Mouse (Mus musculus): ENCODE measurements at regions not wholly inside any gene's neighbourhood (a gene's known extent, or its start where the extent isn't known, plus 50 kb on each side); places are given as distances from the start of the nearest gene placed in this dataset.
A peak's percentile ranks its signal among the peaks of the same experiment; 100 is the strongest.
"Not testable (repeated sequence)": the region's sequence is repeated elsewhere in the genome, so short reads cannot be mapped to it uniquely, and the experiment has no call there.

DNA sequence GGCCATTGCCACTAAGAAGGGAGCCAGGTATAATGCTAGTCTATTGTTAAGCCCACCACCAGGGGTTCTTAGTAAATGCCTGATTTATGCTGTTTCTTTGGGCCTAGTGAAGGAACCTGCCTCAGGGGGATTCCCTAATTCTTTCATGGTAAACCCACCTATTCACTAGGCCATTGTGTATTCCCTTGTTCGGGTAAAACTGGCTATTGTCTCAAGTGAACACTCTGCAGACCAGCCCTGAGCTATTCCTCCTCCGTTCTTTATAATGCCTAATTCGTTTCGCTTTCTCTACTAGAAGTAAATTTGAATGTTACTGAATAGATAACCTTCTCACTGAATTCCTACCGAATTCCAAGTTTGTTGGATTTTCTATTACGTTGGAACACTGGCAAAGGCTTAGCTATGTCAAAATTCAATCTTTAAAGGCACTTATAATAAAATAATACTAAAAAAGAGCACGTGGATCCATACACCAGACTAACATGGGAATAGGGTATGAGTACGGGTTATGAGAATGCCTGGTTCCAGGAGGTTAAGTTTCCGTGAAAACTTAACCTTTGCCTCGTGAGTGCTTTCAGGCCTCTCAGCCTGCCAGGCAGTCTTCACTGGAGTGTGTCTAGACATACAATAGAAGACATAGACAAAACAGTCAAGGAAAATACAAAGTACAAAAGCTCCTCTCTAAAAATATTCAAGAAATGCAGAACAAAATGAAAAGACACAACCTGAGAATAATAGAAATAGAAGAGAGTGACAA, 536.8 kb upstream of the Cntn5 start:
- DNase-seq = not testable (repeated sequence)

DNA sequence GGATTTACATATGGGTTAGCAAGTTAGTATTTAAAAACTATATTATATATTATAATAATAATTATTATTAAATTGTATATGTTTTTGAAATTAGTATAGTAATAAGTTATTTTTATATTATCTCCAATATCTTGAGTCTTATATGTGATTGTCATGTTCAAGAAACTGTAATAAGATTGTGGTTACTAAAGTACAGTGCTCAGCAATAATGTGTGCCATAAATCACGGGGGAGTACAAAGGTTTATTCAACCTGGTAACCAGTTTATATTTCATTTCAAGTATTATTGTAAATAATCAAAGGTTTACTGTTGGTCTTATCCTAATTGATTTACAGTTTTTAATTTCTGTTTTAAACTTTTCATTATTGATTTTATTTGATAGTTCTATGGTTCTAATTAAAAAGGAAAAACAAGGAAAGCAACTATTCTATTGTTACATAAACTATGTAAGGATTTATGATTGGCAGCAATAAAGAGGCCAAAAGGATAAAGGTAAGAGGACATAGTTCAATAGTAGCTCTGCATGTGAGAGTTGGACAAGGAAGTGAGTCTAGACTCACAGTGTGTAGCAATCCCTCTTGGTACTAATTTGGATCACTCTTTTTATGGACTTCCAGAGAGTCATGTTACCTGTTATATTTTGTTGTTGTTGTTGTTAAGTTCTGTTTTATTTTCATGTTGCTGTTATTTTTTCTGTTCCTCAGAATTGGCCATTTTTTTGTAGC, 532.0 kb upstream of the Cntn5 start:
- DNase-seq = no peak

- DNase-seq = no peak
Observed at GRCm38 (mm10) chr9:11436014-11436413, 531.4 kb upstream of the Cntn5 start.

- peak; percentile 12 for DNase-seq
Observed at GRCm38 (mm10) chr9:11435019-11435418, 530.4 kb upstream of the Cntn5 start.

- no peak for DNase-seq
Observed at GRCm38 (mm10) chr9:11426473-11426872, 521.9 kb upstream of the Cntn5 start.

DNA sequence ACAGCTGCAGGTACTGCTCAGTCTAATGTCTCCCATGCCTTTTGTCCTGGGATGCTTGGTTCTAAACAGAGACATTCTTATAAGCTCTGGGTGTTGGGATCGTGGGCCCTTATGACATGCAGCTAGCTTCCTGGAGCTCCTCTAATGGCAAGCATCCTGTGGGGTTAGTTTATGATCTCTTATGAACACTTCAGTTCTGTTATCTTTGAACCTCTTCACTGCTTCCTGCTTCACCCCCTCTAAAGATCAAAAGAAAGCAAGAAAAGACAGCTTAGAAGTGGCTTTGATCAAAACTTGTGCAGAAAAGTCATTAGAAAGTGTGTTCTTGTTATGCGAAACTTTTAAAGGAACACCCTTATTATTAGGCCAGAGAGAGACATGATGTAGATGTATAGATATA, 492.3 kb upstream of the Cntn5 start:
- DNase-seq = no peak

GRCm38 (mm10) chr9:11381648-11382075, 477.1 kb upstream of the Cntn5 start:
- DNase-seq = no peak

DNA sequence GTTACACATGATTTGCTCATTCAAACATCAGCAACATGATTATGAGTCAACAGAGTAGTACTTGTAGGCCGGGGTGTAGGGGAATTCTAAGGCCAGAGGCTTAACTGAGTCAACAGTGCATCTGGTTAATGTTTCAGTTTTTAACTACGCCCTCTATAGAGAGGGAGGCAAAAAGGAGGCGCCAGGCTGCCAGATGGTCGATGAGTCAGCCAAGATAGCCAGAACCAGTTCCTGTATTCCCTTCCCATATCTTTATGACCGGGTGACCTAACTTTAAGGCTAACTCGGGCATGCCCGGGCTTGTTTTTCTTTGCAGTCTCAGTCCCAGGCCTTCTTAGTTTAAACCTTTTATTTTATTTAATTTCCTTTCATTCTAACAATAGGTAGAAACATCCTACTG, 476.0 kb upstream of the Cntn5 start:
- no peak for DNase-seq

DNA sequence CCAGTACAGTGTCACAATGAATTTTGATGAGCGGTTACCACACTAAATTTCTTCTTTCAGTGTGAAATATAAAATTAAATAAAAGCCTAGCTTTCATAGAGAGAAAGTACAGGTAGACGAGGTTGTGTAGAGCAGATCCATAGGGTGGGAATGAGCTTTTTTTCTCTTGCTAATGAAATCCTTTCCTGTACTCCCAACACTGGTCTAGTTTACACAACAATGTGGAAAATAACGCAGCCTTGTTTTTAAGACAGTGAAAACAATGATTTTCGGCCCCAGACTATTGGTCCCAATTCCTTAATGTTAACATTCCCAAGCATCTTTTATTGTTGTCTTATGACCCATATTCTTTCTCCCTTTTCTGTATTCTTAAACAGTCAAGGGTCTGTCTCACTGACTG, 473.5 kb upstream of the Cntn5 start:
- DNase-seq = no peak

DNA sequence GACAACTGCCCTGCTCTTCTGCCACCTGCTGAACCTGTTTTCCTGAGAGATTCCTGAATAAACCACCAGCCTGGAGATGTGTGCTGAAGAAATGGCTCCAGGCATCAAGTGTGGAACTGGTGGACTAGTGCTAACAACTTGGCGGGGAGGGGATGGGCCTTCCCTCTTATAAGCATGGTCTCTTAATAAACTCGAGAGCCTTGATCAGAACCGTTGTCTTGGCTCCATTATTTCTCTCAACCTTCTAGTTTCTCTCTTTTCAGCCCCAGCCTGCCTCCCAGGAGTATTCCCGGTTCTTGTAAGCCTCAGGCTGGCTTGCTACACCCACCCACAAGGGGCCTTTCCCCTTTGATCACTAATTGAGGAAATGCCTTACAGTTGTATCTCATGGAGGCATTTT, 473.0 kb upstream of the Cntn5 start:
- DNase-seq = no peak

DNA sequence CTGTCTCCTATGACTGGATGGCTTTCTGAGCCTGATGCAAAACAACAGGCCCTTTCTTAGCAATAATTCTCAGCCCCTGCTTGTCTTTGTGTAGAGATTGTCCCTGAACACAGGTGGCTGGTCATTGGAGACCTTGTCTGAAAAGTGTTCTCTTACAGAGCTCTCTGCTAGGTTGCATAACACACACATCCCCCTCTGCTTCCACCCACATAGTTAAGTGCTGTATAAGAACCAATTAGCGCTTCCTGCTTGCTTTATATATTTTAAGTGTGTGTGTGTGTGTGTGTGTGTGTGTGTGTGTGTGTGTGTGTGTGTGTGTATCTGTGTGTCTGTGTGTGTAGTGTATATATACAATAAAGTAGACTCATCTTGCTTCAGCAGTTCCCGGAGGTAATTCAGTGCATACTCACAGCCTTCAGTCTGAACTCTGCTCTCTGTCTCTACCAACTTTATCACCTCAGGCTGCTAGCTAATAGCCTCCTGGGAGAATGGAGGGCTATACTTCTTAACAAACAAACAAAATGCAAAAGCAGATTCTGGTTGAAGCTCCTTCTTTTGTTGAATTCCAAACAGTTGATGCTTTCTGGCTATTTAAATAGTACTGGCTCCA, 468.8 kb upstream of the Cntn5 start:
- DNase-seq = no peak

GRCm38 (mm10) chr9:11368056-11368455, 463.5 kb upstream of the Cntn5 start:
- no peak for DNase-seq

- DNase-seq = no peak
Observed at GRCm38 (mm10) chr9:11328900-11329299, 424.3 kb upstream of the Cntn5 start.

DNA sequence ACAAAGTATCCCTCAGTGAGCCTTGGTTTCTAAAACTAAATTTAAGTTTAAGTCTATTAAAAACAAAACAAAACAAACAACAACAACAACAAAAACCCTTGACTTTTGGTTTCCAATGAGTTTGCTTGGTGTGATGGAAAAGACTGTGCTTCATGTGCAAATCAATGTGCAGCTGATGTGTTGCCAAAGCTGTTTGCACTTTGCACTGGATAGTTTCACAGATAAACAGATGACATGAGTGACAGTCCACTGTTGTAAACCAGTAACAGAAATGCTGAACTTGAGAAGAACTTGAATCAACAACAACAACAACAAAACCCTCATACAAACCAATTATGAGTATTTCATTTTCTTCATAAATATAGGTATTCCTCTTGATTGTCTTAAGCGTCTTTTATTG, 412.6 kb upstream of the Cntn5 start:
- no peak for DNase-seq

DNA sequence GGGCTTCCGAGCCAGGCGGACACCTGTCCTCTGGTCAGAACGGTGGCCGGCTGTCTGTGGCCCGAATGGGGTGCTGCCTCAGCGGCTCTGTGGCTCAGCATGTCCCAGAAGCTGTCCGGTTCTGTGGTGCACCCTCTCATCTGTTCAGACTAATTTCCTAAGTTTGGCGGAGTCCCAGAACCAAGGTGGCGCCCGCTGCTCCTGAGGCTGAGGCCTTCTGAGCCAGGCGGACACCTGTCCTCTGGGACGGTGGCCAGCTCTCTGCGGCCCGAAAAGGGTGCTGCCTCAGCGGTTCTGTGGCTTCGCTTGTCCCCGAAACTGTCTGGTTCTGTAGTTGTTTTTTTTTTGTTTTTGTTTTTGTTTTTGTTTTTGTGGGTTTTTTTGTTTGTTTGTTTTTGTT, 392.5 kb upstream of the Cntn5 start:
- DNase-seq = peak; percentile 71

- DNase-seq = peak; percentile 15
Observed at GRCm38 (mm10) chr9:11285135-11285534, 380.6 kb upstream of the Cntn5 start.

GRCm38 (mm10) chr9:11284549-11284948, 380.0 kb upstream of the Cntn5 start:
- peak; percentile 59 for DNase-seq

DNA sequence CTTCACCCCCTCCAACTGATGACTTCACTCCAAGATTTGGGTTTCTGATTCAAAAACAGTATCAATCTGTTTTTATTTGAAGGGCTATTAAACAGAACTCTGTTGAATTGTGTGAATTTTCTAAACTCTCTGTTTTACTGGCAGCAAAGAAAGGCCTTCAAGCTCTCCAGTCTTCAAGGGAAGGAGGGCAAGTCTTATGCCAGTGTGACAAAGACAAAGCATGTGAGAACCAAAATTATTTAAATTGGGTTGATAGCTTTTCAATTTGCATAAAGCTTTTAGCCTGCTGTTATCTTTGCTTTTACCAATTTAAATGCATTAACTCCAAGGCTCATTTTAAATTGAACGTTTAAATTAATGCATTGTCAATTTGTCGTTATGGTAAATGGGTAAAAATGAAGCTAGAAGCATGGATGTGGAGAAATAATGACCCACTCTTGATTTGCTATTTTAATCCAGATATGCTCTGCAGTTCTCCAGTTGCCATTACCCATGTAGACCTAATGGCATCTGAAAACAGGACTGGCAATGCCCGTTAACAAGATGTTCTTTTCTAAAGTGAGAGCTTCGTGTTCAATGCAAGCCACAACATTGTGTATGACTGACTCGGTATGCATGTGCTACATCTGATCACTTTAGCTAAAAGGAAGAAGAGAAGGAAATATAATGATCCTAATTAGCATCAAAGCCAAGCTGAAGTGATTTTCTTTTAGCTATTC, 375.0 kb upstream of the Cntn5 start:
- no peak for DNase-seq

DNA sequence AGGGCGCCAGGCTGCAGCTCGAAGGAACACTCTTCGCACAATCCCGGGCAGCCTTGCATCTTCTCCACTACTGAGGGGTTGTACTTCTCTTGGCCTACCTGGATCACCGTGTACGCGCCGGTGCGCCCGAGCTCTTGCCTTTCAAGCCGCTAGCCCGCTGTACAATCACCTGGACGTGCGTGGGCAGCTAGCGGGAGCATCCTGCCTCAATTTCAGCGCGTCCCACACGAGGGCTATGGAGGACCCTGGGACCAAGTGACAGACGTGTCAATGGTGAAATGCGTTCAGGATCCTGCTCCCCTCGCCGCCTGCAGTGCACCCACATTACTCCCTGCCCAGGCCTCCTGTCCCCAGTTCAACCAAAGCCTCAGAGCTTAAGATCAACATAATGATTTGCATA, 373.2 kb upstream of the Cntn5 start:
- no peak for DNase-seq

- DNase-seq = no peak
Observed at GRCm38 (mm10) chr9:11276966-11277365, 372.4 kb upstream of the Cntn5 start.

GRCm38 (mm10) chr9:11256848-11257247, 352.3 kb upstream of the Cntn5 start:
- DNase-seq = no peak

DNA sequence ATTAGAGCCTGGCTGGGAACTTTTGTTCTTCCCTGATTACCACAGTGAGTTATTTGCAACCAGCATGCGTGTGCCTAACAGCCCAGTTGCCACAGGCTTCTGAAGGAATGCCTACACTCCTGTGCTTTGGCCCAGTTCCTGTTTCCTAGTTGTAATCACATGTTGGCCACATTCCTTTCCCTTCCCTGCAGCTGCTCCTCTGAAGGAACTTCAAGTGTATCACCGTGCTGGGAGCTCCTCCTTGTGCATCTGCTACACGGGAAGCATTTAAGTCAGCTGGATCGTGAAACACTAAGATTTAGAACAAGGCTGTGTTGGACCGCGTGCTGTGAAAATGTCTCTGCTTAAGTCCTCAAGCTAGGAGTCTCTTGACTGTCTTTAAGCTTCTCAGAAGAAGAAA, 302.3 kb upstream of the Cntn5 start:
- no peak for DNase-seq

GRCm38 (mm10) chr9:11206267-11206666, 301.7 kb upstream of the Cntn5 start:
- no peak for DNase-seq
